7 mouse cellular contexts compared by ENCODE assay signal in the genomic region with DNA sequence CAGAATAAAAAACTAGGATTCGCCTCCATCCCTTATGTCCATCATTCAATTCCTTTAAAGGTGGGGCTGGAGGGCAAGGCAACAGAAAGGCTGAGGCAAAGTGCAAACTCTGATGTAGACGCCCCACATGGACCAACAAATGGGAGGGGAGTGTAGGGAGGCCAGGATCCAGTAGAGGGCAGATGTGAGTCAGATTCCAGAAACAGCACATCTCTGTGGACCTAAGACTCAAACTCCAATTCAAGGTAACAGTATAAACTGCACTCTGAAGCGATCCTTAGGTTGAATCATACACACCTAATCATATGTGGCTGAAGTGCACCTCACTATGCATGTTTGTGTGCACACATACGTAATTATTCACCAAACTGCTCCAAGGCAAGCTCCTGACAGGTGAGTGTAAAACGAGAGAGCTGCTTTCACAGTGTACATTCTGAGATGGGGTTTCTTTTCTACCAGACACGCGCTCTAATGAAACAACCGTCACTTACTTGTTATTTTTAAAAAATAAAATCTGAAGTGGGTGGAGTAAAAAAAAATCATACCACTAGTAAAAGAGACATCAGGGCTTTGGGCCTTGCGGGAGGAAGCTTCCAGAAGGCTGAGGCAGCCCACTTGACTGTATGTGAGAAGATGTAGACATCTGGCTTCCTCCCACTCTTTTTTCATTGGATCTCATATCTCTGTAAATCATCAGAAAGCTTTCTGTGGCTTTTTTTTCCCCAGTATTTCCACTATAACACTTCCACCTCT.
A peak's percentile ranks its signal among the peaks of the same experiment; 100 is the strongest.
DNase-seq lines count a peak whose midpoint lies in the region; ATAC-seq and TF ChIP-seq lines count a peak whose summit lies in the region.

No protein-coding gene starts in this region.

- peak; percentile 49 for DNase-seq in CD4-positive helper T cell, adult 2 months (ENCODE audit: low read depth, low spot score)
- peak; percentile 53 for DNase-seq in liver, embryonic 11.5 days (ENCODE audit: low spot score)
- peak; percentile 86 for DNase-seq in retina, embryonic 14.5 days (ENCODE audit: low spot score)

- no peak overlapping the region for H3K4me3 ChIP-seq in ES-Bruce4 (ENCODE audit: low read depth, low read length)
- no peak overlapping the region for H3K4me3 ChIP-seq in forebrain, embryonic 15.5 days
- H3K4me3 ChIP-seq in kidney, embryonic 15.5 days (replicated peaks), result no peak overlapping the region
- no peak overlapping the region for H3K4me3 ChIP-seq in liver, embryonic 11.5 days (ENCODE audit: low read depth, low read length)

- TF ChIP-seq EP300 in ES-Bruce4 (IDR thresholded peaks at IDR 0.05; ENCODE audit: insufficient read depth, low read depth, low read length), result no peak

- no peaks in the 10 kb centered on the region for H3K36me3 ChIP-seq in ES-Bruce4 (ENCODE audit: control insufficient read depth, insufficient read depth, low read length, poor library complexity, severe bottlenecking)
- H3K36me3 ChIP-seq in forebrain, embryonic 15.5 days, result no peaks in the 10 kb centered on the region
- no peaks in the 10 kb centered on the region for H3K36me3 ChIP-seq in kidney, embryonic 15.5 days
- no peaks in the 10 kb centered on the region for H3K36me3 ChIP-seq in liver, embryonic 11.5 days (ENCODE audit: control insufficient read depth, insufficient read depth, low read length)

- TF ChIP-seq CTCF in ES-Bruce4 (IDR thresholded peaks at IDR 0.05; ENCODE audit: low read depth, low read length), result peak; percentile 75

- H3K4me1 ChIP-seq in ES-Bruce4 (ENCODE audit: control insufficient read depth, insufficient read depth, low read length), result no peaks in the 10 kb centered on the region
- peaks cover 23% of the 10 kb centered on the region for H3K4me1 ChIP-seq in forebrain, embryonic 15.5 days
- peaks cover 4% of the 10 kb centered on the region; the same call in 1 of the 2 replicates for H3K4me1 ChIP-seq in kidney, embryonic 15.5 days
- peaks cover 4% of the 10 kb centered on the region; the same call in 1 of the 2 replicates for H3K4me1 ChIP-seq in liver, embryonic 11.5 days (replicated peaks; ENCODE audit: control insufficient read depth, insufficient read depth, low read length)

- no peak overlapping the region for H3K4me2 ChIP-seq in forebrain, embryonic 15.5 days (replicated peaks)
- H3K4me2 ChIP-seq in kidney, embryonic 15.5 days, result no peak overlapping the region
- H3K4me2 ChIP-seq in liver, embryonic 11.5 days, result no peak overlapping the region

- H3K9ac ChIP-seq in ES-Bruce4 (ENCODE audit: low read depth, poor library complexity, severe bottlenecking), result no peak overlapping the region
- H3K9ac ChIP-seq in forebrain, embryonic 15.5 days (replicated peaks), result no peak overlapping the region
- H3K9ac ChIP-seq in kidney, embryonic 15.5 days, result no peak overlapping the region
- H3K9ac ChIP-seq in liver, embryonic 11.5 days (ENCODE audit: low read depth, low read length), result no peak overlapping the region

- no peaks in the 10 kb centered on the region for H3K9me3 ChIP-seq in ES-Bruce4 (replicated peaks; ENCODE audit: control insufficient read depth, insufficient read depth, low read length, poor library complexity, severe bottlenecking)
- H3K9me3 ChIP-seq in forebrain, embryonic 15.5 days, result no peaks in the 10 kb centered on the region
- H3K9me3 ChIP-seq in kidney, embryonic 15.5 days (replicated peaks), result no peaks in the 10 kb centered on the region
- H3K9me3 ChIP-seq in liver, embryonic 11.5 days (ENCODE audit: control insufficient read depth, low read length), result no peaks in the 10 kb centered on the region

- H3K27ac ChIP-seq in ES-Bruce4 (ENCODE audit: insufficient read depth, low read length), result no peak overlapping the region
- no peak overlapping the region for H3K27ac ChIP-seq in forebrain, embryonic 15.5 days (replicated peaks)
- no peak overlapping the region for H3K27ac ChIP-seq in kidney, embryonic 15.5 days
- no peak overlapping the region for H3K27ac ChIP-seq in liver, embryonic 11.5 days (ENCODE audit: low read depth, low read length)

- TF ChIP-seq POLR2A in ES-Bruce4 (IDR thresholded peaks at IDR 0.05; ENCODE audit: insufficient read depth, low read length), result no peak

- no peaks in the 10 kb centered on the region for H3K27me3 ChIP-seq in ES-Bruce4 (ENCODE audit: control insufficient read depth, insufficient read depth, low read length, poor library complexity, severe bottlenecking)
- H3K27me3 ChIP-seq in forebrain, embryonic 15.5 days, result no peaks in the 10 kb centered on the region
- H3K27me3 ChIP-seq in kidney, embryonic 15.5 days, result no peaks in the 10 kb centered on the region
- H3K27me3 ChIP-seq in liver, embryonic 11.5 days (replicated peaks; ENCODE audit: control insufficient read depth, insufficient read depth, low read length), result no peaks in the 10 kb centered on the region; the same call in 1 of the 2 replicates

- WGBS in forebrain, embryonic 15.5 days, result 53% methylated on average over 9 of the region's 9 CpGs
- 59% methylated on average over 9 of the region's 9 CpGs for WGBS in kidney, embryonic 15.5 days
- 55% methylated on average over 9 of the region's 9 CpGs for WGBS in liver, embryonic 11.5 days

- peak; percentile 34; the same call in 1 of the 2 replicates for ATAC-seq in cerebellum, adult (ENCODE audit: insufficient number of reproducible peaks, low FRiP score, low TSS enrichment)
- ATAC-seq in forebrain, embryonic 15.5 days (replicated peaks), result 0 out of 2 replicates have a peak, but pooled peaks have one; percentile 17
- ATAC-seq in kidney, embryonic 15.5 days (replicated peaks; ENCODE audit: low FRiP score), result 0 out of 2 replicates have a peak, but pooled peaks have one; percentile 30
- peak; percentile 59; the same call in 1 of the 2 replicates for ATAC-seq in liver, embryonic 11.5 days (replicated peaks; ENCODE audit: low FRiP score)
